ENCODE assay signal across 8 mouse cellular contexts in genomic region chr7:127588901-127589300, GRCm38 (mm10). TPM values are rescaled to one million over a fixed set of nuclear protein-coding genes. Genes with fewer than 3 reads are reported as not detected.
DNase-seq lines count a peak whose midpoint lies in the region; ATAC-seq and TF ChIP-seq lines count a peak whose summit lies in the region.

No protein-coding gene starts in this region.

- TF ChIP-seq CTCF in G1E (IDR thresholded peaks at IDR 0.05; ENCODE audit: low read depth, low read length) = no peak
- TF ChIP-seq CTCF in forebrain, postnatal 0 days (IDR thresholded peaks at IDR 0.05; ENCODE audit: low read depth) = no peak

- H3K9ac ChIP-seq in heart, embryonic 16.5 days (ENCODE audit: low read length) = peak overlapping the region; percentile 85
- peak overlapping the region; percentile 74 for H3K9ac ChIP-seq in forebrain, postnatal 0 days

- no peaks in the 10 kb centered on the region for H3K9me3 ChIP-seq in heart, embryonic 16.5 days (replicated peaks; ENCODE audit: control insufficient read depth, low read length)
- H3K9me3 ChIP-seq in G1E (replicated peaks) = no peaks in the 10 kb centered on the region
- no peaks in the 10 kb centered on the region for H3K9me3 ChIP-seq in forebrain, postnatal 0 days (ENCODE audit: low read length)

- peak overlapping the region; percentile 79 for H3K4me3 ChIP-seq in heart, embryonic 16.5 days (ENCODE audit: low read length)
- peak overlapping the region; percentile 91 for H3K4me3 ChIP-seq in G1E (ENCODE audit: low read depth, low read length)
- H3K4me3 ChIP-seq in forebrain, postnatal 0 days (ENCODE audit: low read depth, low read length) = peak overlapping the region; percentile 82

- DNase-seq in heart, adult 8-10 months (ENCODE audit: low spot score) = no peak
- no peak for DNase-seq in G1E (ENCODE audit: low spot score)
- no peak for DNase-seq in forebrain, postnatal 0 days
- DNase-seq in lung, postnatal 10 days = peak; percentile 43
- no peak for DNase-seq in embryo, embryonic 9.5 days (ENCODE audit: extremely low spot score)
- DNase-seq in layer of hippocampus, postnatal 14 days (ENCODE audit: low spot score in 2 of 2) = no peak
- no peak for DNase-seq in right cerebral cortex, adult 18-20 months

- peaks cover 34% of the 10 kb centered on the region for H3K36me3 ChIP-seq in heart, embryonic 16.5 days (ENCODE audit: control insufficient read depth, insufficient read depth)
- peaks cover 73% of the 10 kb centered on the region for H3K36me3 ChIP-seq in G1E (replicated peaks)
- peaks cover 46% of the 10 kb centered on the region for H3K36me3 ChIP-seq in forebrain, postnatal 0 days (ENCODE audit: insufficient read depth)

- 4% methylated on average over 29 of the region's 29 CpGs for WGBS in heart, embryonic 16.5 days
- WGBS in forebrain, postnatal 0 days = 5% methylated on average over 29 of the region's 29 CpGs

- no peaks in the 10 kb centered on the region for H3K27me3 ChIP-seq in heart, embryonic 16.5 days (ENCODE audit: control insufficient read depth, insufficient read depth, low read length)
- no peaks in the 10 kb centered on the region for H3K27me3 ChIP-seq in G1E (ENCODE audit: insufficient read depth, low read length)
- H3K27me3 ChIP-seq in forebrain, postnatal 0 days (ENCODE audit: insufficient read depth, low read length) = no peaks in the 10 kb centered on the region

- H3K4me1 ChIP-seq in heart, embryonic 16.5 days (ENCODE audit: control insufficient read depth, insufficient read depth, low read length) = peaks cover 21% of the 10 kb centered on the region
- H3K4me1 ChIP-seq in G1E (ENCODE audit: insufficient read depth, low read depth, low read length) = peaks cover 46% of the 10 kb centered on the region
- H3K4me1 ChIP-seq in forebrain, postnatal 0 days (ENCODE audit: insufficient read depth) = no peaks in the 10 kb centered on the region

- ATAC-seq in heart, embryonic 16.5 days (replicated peaks; ENCODE audit: extremely low read depth, insufficient read depth, low FRiP score) = 0 out of 2 replicates have a peak, but pooled peaks have one; percentile 0
- no peak for ATAC-seq in G1E (ENCODE audit: extremely low read depth, insufficient number of reproducible peaks, low FRiP score, poor library complexity, severe bottlenecking)
- ATAC-seq in forebrain, postnatal 0 days = no peak

- H3K4me2 ChIP-seq in heart, embryonic 16.5 days (ENCODE audit: low read depth, low read length) = peak overlapping the region; percentile 78
- peak overlapping the region; percentile 76 for H3K4me2 ChIP-seq in forebrain, postnatal 0 days (ENCODE audit: low read depth)

- H3K27ac ChIP-seq in heart, embryonic 16.5 days (ENCODE audit: low read length) = peak overlapping the region; percentile 54; the same call in 1 of the 2 replicates
- H3K27ac ChIP-seq in forebrain, postnatal 0 days (ENCODE audit: low read depth, low read length) = peak overlapping the region; percentile 51

RNA-seq across cellular contexts. Expression of gene Rnf40, which starts 0.3 kb away (rescaled TPM):
- 31.1 and 33.9 TPM in 2 replicates for polyA plus RNA-seq in heart, embryonic 16.5 days (2015; fragmentation: Nextera tagmentation; extraction: Ambion mirVana)
- total RNA-seq in heart, adult 8-10 months (2022) = 10 to 100 TPM; 38.1 to 42.6 (median 40.3) TPM
- total RNA-seq in G1E (2014; fragmentation: Nextera tagmentation) (38.2 and 52.2 TPM in 2 replicates), G1E (2017) (48.7 and 50.3 TPM in 2 replicates)
- polyA plus RNA-seq in G1E (2012) = 47.9 and 55.8 TPM in 2 replicates
- 49.8 and 60.1 TPM in 2 replicates for total RNA-seq in forebrain, postnatal 0 days (2014; rRNA removed)
- polyA plus RNA-seq in forebrain, postnatal 0 days (2015; fragmentation: Nextera tagmentation; extraction: Ambion mirVana) = 34.5 and 37.8 TPM in 2 replicates
- 10 to 100 TPM; 69.9 to 72.1 TPM for total RNA-seq in layer of hippocampus, postnatal 14 days (2021)

RNA-seq across cellular contexts. Expression of gene Ccdc189, which starts 0.5 kb away (rescaled TPM):
- 14.0 and 15.8 TPM in 2 replicates for polyA plus RNA-seq in heart, embryonic 16.5 days (2015; fragmentation: Nextera tagmentation; extraction: Ambion mirVana)
- total RNA-seq in heart, adult 8-10 months (2022) = 10 to 100 TPM; 10.1 to 15.2 (median 14.4) TPM
- total RNA-seq in G1E (2014; fragmentation: Nextera tagmentation) = 3.2 and 9.3 TPM in 2 replicates
- 4.0 and 5.6 TPM in 2 replicates for total RNA-seq in G1E (2017)
- polyA plus RNA-seq in G1E (2012) = 2.5 and 3.9 TPM in 2 replicates
- total RNA-seq in forebrain, postnatal 0 days (2014; rRNA removed) = 9.0 and 11.0 TPM in 2 replicates
- polyA plus RNA-seq in forebrain, postnatal 0 days (2015; fragmentation: Nextera tagmentation; extraction: Ambion mirVana) = 10.1 and 16.0 TPM in 2 replicates
- 10 to 100 TPM in 1 of 2 experiments, 1 to 10 TPM in 1; 9.3 to 12.4 TPM for total RNA-seq in layer of hippocampus, postnatal 14 days (2021)

RNA-seq across cellular contexts. Expression of gene Phkg2, which starts 15.8 kb away (rescaled TPM):
- polyA plus RNA-seq in heart, embryonic 16.5 days (2015; fragmentation: Nextera tagmentation; extraction: Ambion mirVana) = 33.2 and 36.6 TPM in 2 replicates
- 10 to 100 TPM; 12.1 to 20.9 (median 17.3) TPM for total RNA-seq in heart, adult 8-10 months (2022)
- total RNA-seq in G1E (2014; fragmentation: Nextera tagmentation) = 68.9 and 87.3 TPM in 2 replicates
- total RNA-seq in G1E (2017) = 42.3 and 47.8 TPM in 2 replicates
- polyA plus RNA-seq in G1E (2012) = 37.5 and 50.8 TPM in 2 replicates
- 45.7 and 62.4 TPM in 2 replicates for total RNA-seq in forebrain, postnatal 0 days (2014; rRNA removed)
- 53.4 and 53.8 TPM in 2 replicates for polyA plus RNA-seq in forebrain, postnatal 0 days (2015; fragmentation: Nextera tagmentation; extraction: Ambion mirVana)
- 10 to 100 TPM; 79.5 to 83.7 TPM for total RNA-seq in layer of hippocampus, postnatal 14 days (2021)

RNA-seq across cellular contexts. Expression of gene Zfp629, which starts 26.7 kb away (rescaled TPM):
- polyA plus RNA-seq in heart, embryonic 16.5 days (2015; fragmentation: Nextera tagmentation; extraction: Ambion mirVana) = 9.6 and 11.2 TPM in 2 replicates
- 10 to 100 TPM; 19.9 to 23.4 (median 20.0) TPM for total RNA-seq in heart, adult 8-10 months (2022)
- total RNA-seq in G1E (2014; fragmentation: Nextera tagmentation) = 11.3 and 11.8 TPM in 2 replicates
- 8.7 and 9.0 TPM in 2 replicates for total RNA-seq in G1E (2017)
- polyA plus RNA-seq in G1E (2012) = 23.2 and 24.3 TPM in 2 replicates
- total RNA-seq in forebrain, postnatal 0 days (2014; rRNA removed) = 27.6 and 35.7 TPM in 2 replicates
- polyA plus RNA-seq in forebrain, postnatal 0 days (2015; fragmentation: Nextera tagmentation; extraction: Ambion mirVana) = 9.6 and 10.5 TPM in 2 replicates
- 10 to 100 TPM; 21.3 to 22.6 TPM for total RNA-seq in layer of hippocampus, postnatal 14 days (2021)

RNA-seq across cellular contexts. Expression of gene Tmem265, which starts 27.7 kb away (rescaled TPM):
- 3.8 and 3.9 TPM in 2 replicates for polyA plus RNA-seq in heart, embryonic 16.5 days (2015; fragmentation: Nextera tagmentation; extraction: Ambion mirVana)
- total RNA-seq in heart, adult 8-10 months (2022) = not detected
- total RNA-seq in G1E (2014; fragmentation: Nextera tagmentation) = not detected in 2 replicates
- total RNA-seq in G1E (2017) = 0.87 and 3.2 TPM in 2 replicates
- polyA plus RNA-seq in G1E (2012) = 1.5 and 2.5 TPM in 2 replicates
- total RNA-seq in forebrain, postnatal 0 days (2014; rRNA removed) = 2.4 and 2.8 TPM in 2 replicates
- polyA plus RNA-seq in forebrain, postnatal 0 days (2015; fragmentation: Nextera tagmentation; extraction: Ambion mirVana) = 3.8 and 7.7 TPM in 2 replicates
- total RNA-seq in layer of hippocampus, postnatal 14 days (2021) = 1 to 10 TPM in 1 of 2 experiments, under 1 TPM in 1; 0.94 to 2.2 TPM
